Mouse (Mus musculus) CH12F3 (cell line): ENCODE measurements around the gene Olfr639.
"Not testable (repeated sequence)": the region's sequence is repeated elsewhere in the genome, so short reads cannot be mapped to it uniquely, and the experiment has no call there.

Source experiments
- in situ Hi-C: fragments of 300-500 bp; cut with MboI; formaldehyde crosslinking; loops from 2 replicates; pipeline ENCODE4 v1.14.3; 2020; ENCODE audit warnings: low sequenced_read_pairs

Olfr639 gene

DNA sequence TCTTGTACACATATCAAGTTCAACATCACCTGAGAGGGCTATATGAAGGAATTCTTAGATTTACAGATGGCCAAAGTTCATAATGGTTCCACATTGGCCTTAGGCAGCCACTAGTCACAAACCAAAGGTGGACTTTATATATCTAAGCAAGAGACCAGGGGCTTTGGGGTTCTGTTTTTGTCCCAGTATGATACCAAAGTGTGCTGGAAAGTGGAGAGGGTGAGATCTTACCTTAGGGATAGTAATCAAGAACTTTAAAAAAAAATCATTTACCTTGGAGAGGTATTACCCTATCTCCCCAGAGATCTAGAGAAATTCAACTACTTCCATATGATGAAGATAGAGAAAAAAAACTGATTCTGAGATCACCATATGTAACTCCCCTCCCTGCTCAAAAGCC lies at the start of gene Olfr639:
Olfr639 (minus strand) TSS at position 101 of the 400 bp plus-strand sequence.
- in situ Hi-C loops, result no loop called here

- in situ Hi-C loops, result no loop called here
These were observed 44.2 kb upstream of the Olfr639 start, which contains the start of gene 4930516K23Rik for GRCm38 (mm10) chr7:104061345-104061744. TSS of gene 4930516K23Rik (minus strand) at chr7:104061445.

- in situ Hi-C loops, result no loop called here
These were observed 42.1 kb upstream of the Olfr639 start for GRCm38 (mm10) chr7:104059215-104059614.

GRCm38 (mm10) chr7:104052566-104052965 lies 35.5 kb upstream of the Olfr639 start, which contains the start of gene Olfr642:
TSS of gene Olfr642 (minus strand) at chr7:104052666.
- in situ Hi-C loops, result no loop called here

GRCm38 (mm10) chr7:104050745-104051144 lies 33.6 kb upstream of the Olfr639 start:
- in situ Hi-C loops, result no loop called here

- in situ Hi-C loops, result no loop called here
These were observed 18.0 kb upstream of the Olfr639 start, which contains the start of gene Olfr641 for GRCm38 (mm10) chr7:104035145-104035544. TSS of gene Olfr641 (plus strand) at chr7:104035445.

- in situ Hi-C loops, result no loop called here
These were observed 9.9 kb upstream of the Olfr639 start for GRCm38 (mm10) chr7:104026978-104027377.

DNA sequence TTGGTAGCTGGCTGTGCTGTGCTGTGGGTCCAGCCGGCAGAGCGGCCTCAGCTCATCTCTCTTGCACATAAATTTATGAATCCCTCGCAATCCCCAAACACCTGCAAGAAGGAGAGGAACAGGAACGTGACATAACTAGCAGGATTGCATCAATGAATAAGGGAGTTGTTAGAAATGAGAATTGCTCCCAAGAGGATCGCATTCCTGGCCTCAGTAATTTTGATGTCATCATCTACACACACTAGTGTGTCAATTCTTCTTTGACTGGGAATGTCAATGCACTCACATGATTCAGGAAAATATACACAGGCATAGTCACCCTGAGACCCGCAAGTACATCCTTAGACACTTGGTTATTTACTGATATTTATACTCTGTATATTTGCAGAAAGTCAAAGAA lies 8.4 kb upstream of the Olfr639 start, which contains the start of gene Olfr640:
Olfr640 (minus strand) TSS at position 101 of the 400 bp plus-strand sequence.
- in situ Hi-C loops, result no loop called here

DNA sequence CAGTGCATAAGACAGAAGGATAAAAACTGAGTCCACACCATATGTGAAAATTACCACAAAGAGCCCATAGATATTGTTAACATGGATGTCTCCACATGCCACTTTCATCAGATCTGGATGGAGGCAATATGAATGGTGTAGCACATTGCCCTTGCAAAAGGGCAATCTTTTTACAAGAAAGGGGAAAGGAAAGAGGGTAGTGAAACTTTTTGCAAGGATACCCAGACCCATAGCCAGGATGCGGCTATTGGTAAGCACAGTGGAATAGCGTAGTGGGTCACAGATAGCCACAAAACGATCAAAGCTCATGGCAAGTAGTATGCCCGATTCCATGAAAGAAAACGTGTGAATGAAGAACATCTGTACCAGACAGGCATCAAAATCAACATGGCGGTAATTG lies 4.5 kb upstream of the Olfr639 start:
- in situ Hi-C loops, result no loop called here

- in situ Hi-C loops, result no loop called here
These were observed 1.9 kb upstream of the Olfr639 start for GRCm38 (mm10) chr7:104018953-104019352.

- in situ Hi-C loops, result no loop called here
These were observed 18.0 kb downstream of the Olfr639 start for GRCm38 (mm10) chr7:103999124-103999523.

DNA sequence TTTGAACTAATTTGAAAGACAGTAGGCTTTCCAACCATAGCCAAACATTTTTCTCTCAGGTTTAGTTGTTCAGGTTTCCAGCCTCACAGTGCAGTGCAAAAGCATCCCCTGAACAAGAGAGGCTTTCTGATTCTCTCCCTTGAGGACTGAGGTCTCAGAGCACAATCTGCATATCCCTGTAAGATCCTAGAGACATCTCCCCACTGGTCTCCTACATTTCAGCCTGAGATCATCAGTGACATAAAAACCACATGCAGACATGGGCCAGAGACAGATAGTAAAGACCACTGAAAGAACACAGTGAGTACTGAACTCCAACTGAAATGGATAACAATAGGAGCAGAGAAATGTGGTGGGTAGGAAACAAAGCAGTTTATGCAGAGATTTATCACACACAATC lies 18.7 kb downstream of the Olfr639 start, which contains the start of gene Olfr638:
Olfr638 (plus strand) TSS at position 301 of the 400 bp plus-strand sequence.
- in situ Hi-C loops, result no loop called here

GRCm38 (mm10) chr7:103971782-103972181 lies 45.3 kb downstream of the Olfr639 start:
- in situ Hi-C loops, result no loop called here

GRCm38 (mm10) chr7:103970852-103971251 lies 46.3 kb downstream of the Olfr639 start, which contains the start of gene Olfr635:
TSS of gene Olfr635 (plus strand) at chr7:103971152.
- in situ Hi-C loops, result no loop called here

- in situ Hi-C loops, result not testable (repeated sequence)
These were observed 50.2 kb downstream of the Olfr639 start for GRCm38 (mm10) chr7:103966873-103967272.
